Mouse (Mus musculus) heart, adult 10 weeks (tissue): ENCODE measurements around the gene Zfp69. TPM values are rescaled to one million over a fixed set of nuclear protein-coding genes. Genes with fewer than 3 reads are reported as not detected.

Experiments
- polyA plus RNA-seq: library from polyadenylated mRNA; stranded (reverse); fragments of 350-450 nt; fragmentation: Illumina TruSeq; extraction: RNeasy Lipid Tissue Mini Kit (QIAGEN cat#74804); gene quantifications from one replicate; pipeline ENCODE4 v1.2.3, GENCODE M21; 2014; ENCODE audit warnings: low read depth, low replicate concordance

Gene Zfp69
- polyA plus RNA-seq, result 0.86 TPM

GRCm38 (mm10) chr4:120951428-120951973 lies at the start of gene Zfp69:
Gene Zfp69 (minus strand): TSS chr4:120951699.

GRCm38 (mm10) chr4:120924554-120925299 lies 26.8 kb downstream of the Zfp69 start, which contains the start of gene Exo5:
Gene Exo5 (minus strand): TSS chr4:120925017.

Other genes with a start within 250 kb of the Zfp69 start
- gene Kcnq4, start 203.1 kb downstream of the Zfp69 start, polyA plus RNA-seq, result 3.9 TPM
- 70.0 TPM for gene Nfyc, start 120.1 kb downstream of the Zfp69 start, polyA plus RNA-seq
- 0.16 TPM for gene Rims3, start 96.9 kb downstream of the Zfp69 start, polyA plus RNA-seq
- gene Exo5, start 26.7 kb downstream of the Zfp69 start, polyA plus RNA-seq, result 3.2 TPM
- gene Smap2, start 65.5 kb upstream of the Zfp69 start, polyA plus RNA-seq, result 33.1 TPM
- 0.24 TPM for gene Col9a2, start 87.7 kb upstream of the Zfp69 start, polyA plus RNA-seq
- gene Zmpste24, start 146.5 kb upstream of the Zfp69 start, polyA plus RNA-seq, result 32.3 TPM
- gene Tmco2, start 157.5 kb upstream of the Zfp69 start, polyA plus RNA-seq, result not detected